Mouse (Mus musculus) heart, postnatal 0 days (tissue): ENCODE results near the gene Farp1.

Experiments used
- CTCF ChIP-seq: IDR thresholded peaks from 2 replicates; pipeline ENCODE4 v1.5.1; 2016; ENCODE audit warnings: antibody characterized with exemption, control low read depth, low read depth
- EP300 ChIP-seq: IDR thresholded peaks from 2 replicates; pipeline ENCODE4 v1.6.1; 2016; ENCODE audit warnings: antibody characterized with exemption, low read depth

GRCm38 (mm10) chr14:121324521-121325330 is 289.7 kb downstream of the Farp1 start:
- TF ChIP-seq CTCF (no peak), EP300 (no peak)
